Mouse (Mus musculus) heart, postnatal 0 days (tissue): ENCODE measurements around the gene Slc44a1.

Experiments used
- CTCF ChIP-seq: IDR thresholded peaks from 2 replicates; pipeline ENCODE4 v1.5.1; 2016; ENCODE audit warnings: antibody characterized with exemption, control low read depth, low read depth
- EP300 ChIP-seq: IDR thresholded peaks from 2 replicates; pipeline ENCODE4 v1.6.1; 2016; ENCODE audit warnings: antibody characterized with exemption, low read depth

GRCm38 (mm10) chr4:53516011-53516532 is 75.9 kb downstream of the Slc44a1 start:
- TF ChIP-seq CTCF (no peak), EP300 (no peak)
